Mouse (Mus musculus): ENCODE measurements at regions not wholly inside any gene's neighbourhood (a gene's known extent, or its start where the extent isn't known, plus 50 kb on each side); places are given as distances from the start of the nearest gene placed in this dataset.

- no peak for TF ChIP-seq POLR2A (IDR thresholded peaks at IDR 0.05; ENCODE audit: low read depth, low read length)
- TF ChIP-seq CTCF (conservative IDR thresholded peaks at IDR 0.05 in 1 of 2, IDR thresholded peaks at IDR 0.05 in 1 of 2; ENCODE audit: low read depth in 2 of 2, low read length in 2 of 2) = no peak
Measured at GRCm38 (mm10) chr1:41743332-41743710, 937.9 kb downstream of the Tmem182 start.

Data from CH12.LX (cell line).